Mouse (Mus musculus): ENCODE data around the gene AU041133.
A peak's percentile ranks its signal among the peaks of the same experiment; 100 is the strongest.
"Not testable (repeated sequence)": the region's sequence is repeated elsewhere in the genome, so short reads cannot be mapped to it uniquely, and the experiment has no call there.

The AU041133 gene

DNA sequence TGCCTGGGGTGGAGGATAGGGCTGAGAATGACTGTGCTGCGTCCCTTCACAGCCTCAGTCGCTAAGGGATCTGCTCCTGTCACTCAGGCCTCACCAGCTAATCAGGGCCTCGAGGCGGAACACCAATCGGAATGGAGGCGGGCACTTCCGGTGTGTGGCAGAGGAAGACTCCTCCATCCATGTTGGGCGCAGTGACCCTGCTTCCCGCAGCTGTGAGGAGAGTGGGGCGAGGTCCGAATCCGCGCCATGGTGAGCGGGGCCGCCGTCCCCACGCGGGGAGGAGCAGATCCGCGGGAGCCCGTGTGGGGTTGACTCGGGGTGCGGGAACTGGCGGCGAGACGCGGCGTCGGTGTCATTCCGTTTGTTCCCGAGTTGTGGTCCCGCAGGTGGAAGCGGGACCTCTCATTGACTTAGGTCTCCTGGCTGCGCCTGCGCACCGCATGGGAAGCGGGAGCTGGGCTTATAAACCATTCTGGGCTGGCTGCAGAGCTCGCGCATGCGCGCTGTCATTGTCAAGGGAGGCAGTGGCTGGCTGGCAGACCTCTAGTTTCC is at the start of gene AU041133:
AU041133 (plus strand) TSS at position 164 of the 552 bp plus-strand sequence.
- peak; percentile 85 for DNase-seq (ENCODE audit: low read depth, low spot score)

DNA sequence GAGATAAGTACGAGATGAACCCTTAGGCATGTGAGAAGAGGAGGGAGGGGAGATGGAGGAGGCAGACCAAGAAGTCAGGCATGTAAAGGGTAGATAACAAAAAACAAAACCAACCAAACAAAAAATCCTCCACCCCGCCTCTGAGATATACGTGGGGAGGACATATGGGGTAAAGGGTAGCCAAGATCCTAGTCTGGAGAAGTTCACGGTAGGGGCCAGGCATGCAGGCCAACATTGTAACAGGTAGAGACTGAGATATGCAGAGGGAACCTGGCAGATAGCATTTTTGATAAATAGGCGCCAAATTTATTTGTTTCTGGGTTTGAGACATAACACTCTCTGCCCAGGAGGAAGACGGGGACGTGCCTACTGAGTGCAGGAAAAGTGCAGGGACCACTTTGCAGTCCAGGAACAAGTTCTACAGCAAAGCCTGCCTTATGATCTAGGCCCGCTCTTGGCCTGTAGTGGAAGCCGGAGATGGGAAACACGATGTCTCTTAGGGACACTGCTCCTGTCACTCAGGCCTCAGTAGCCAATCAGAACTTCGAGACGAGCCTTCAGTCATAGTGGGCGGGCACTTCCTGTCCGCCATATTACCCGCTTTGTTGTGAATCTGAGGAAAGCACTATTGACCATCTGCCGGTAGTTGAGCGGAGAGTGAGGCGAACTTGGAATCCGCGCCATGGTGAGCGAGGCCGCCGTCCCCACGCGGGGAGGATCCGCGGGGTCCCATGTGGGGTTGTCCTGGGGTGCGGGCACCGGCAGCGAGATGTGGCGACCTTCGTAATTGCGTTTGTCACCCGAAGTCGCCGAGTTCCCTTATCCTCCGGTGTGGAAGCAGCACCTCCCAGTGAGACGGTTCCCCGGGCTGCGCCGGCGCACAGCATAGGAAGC is 44.8 kb upstream of the AU041133 start, which contains the start of gene BC024063:
BC024063 (plus strand) TSS at position 626 of the 894 bp plus-strand sequence.
- peak; percentile 59 for DNase-seq (ENCODE audit: low read depth, low spot score)

DNA sequence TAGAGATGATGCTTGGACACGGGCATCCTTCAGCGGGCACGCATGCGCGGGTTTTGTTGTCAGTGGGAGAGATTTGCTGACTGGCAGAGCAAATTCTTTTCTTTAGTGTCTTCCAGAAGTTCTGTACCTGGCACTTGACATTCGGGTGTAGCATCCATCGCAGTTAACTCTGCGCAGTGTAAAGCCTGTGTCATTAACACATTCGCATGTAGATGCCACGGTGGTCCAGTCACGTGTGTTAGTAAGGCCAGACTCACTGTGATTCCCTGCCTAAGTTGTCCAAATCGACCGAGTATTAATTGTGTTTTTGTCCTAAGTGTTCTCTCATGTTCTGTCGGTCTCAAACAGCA is 44.2 kb upstream of the AU041133 start:
- not testable (repeated sequence) for DNase-seq (ENCODE audit: low read depth, low spot score)

- no peak for DNase-seq (ENCODE audit: low read depth, low spot score)
These were observed 10.6 kb upstream of the AU041133 start for GRCm38 (mm10) chr10:82117206-82117605.

- DNase-seq (ENCODE audit: low read depth, low spot score), result no peak
These were observed 17.5 kb downstream of the AU041133 start for GRCm38 (mm10) chr10:82145282-82145681.

- DNase-seq (ENCODE audit: low read depth, low spot score), result no peak
These were observed 19.8 kb downstream of the AU041133 start for GRCm38 (mm10) chr10:82147571-82147970.

DNA sequence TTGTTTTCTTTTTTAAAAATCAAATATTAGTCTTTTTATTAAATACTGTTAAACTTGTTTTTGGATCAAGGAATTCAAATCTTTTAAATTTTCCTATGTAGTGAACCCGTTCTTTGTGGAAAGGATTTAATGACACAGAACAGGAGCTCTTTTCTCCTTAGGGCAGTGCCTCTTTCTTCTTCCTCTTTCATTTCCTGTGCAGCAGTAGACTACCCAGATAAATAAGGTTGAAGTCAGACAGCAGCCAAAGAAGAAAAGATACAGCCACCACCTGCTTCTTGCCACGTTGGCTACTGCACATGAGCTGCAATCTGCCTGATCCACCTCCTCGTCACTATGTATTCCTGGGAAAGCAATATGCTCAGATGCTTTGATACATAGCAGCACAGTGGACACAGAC is 40.0 kb downstream of the AU041133 start:
- DNase-seq (ENCODE audit: low read depth, low spot score), result no peak

- no peak for DNase-seq (ENCODE audit: low read depth, low spot score)
These were observed 42.0 kb downstream of the AU041133 start for GRCm38 (mm10) chr10:82169776-82170175.

DNA sequence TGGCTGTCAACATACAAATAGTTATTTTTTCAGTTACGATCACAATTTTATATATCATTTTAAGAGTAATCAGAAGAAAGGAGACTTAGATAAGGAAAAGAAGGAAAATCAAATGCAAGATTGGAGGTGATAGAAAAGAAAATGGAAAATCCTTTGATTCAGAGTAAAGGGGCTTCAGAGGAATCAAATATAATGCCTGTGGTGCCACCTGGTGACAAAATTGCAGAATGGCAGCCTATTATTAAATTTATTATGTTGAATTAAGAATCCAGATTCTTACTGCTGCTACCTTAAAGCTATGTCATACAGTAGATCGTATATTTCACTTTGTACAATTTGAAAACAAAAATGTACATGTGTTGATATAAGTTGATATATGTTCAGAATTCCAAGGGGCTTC is 43.0 kb downstream of the AU041133 start:
- no peak for DNase-seq (ENCODE audit: low read depth, low spot score)

DNA sequence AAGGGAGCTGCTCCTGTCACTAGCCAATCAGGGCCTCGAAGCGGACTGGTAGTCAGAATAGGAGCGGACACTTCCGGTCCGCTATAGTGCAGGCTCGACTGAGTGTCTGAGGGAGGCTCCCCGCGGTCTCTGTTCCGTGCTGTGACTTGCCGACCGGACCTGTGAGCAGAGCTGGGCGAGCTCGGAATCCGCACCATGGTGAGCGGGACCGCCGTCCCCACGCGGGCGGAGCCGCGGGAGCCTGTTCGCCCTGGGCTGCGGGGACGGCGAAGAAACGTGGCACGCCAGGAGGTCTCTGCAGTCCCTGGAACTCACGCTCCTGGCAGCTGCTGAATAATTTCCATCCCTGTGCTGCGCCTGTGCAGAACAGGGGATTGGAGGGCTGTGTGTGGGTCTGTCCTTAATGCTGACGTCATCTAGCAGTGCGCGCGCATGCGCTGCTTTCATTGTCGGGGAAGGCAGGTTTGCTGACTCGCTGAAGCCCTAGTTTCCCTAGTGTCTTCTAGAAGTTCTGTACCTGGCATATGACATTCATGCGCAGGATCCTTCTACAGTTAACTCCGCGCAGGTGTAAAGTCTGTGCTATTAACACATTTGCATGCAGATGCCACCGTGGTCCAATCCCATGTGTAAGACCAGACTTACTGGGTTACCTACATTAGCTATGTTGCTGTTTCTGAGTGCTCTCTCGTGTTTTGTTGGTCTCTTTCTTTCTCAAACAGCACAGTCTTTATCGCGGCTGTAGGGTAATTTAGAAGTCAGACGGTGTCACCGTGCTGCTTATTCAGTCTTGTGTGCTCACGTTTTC is 50.6 kb downstream of the AU041133 start:
- peak; percentile 88 for DNase-seq (ENCODE audit: low read depth, low spot score)

Measured in WW6 (cell line).